Mouse (Mus musculus): ENCODE data around the gene Casz1. TPM values are rescaled to one million over a fixed set of nuclear protein-coding genes. Genes with fewer than 3 reads are reported as not detected.

The Casz1 gene
- polyA plus RNA-seq, 1 experiment from 2014 or later, result 3.6 TPM

GRCm38 (mm10) chr4:148818161-148818560 lies 13.9 kb downstream of the Casz1 start:
- H3K9ac ChIP-seq (ENCODE audit: low read length), result no peak overlapping the region
- peaks cover 5% of the 10 kb centered on the region; the same call in 1 of the 2 replicates for H3K27me3 ChIP-seq (ENCODE audit: control insufficient read depth, insufficient read depth, low read length)
- H3K9me3 ChIP-seq (ENCODE audit: control insufficient read depth, low read length), result no peaks in the 10 kb centered on the region; the same call in 1 of the 2 replicates
- 96% methylated on average over 12 of the region's 12 CpGs for WGBS
- DNase-seq (ENCODE audit: low spot score) (no peak), ATAC-seq (replicated peaks; ENCODE audit: low FRiP score) (no peak)
- no peak overlapping the region for H3K4me2 ChIP-seq (ENCODE audit: low read depth, low read length, severe bottlenecking)
- H3K4me1 ChIP-seq (replicated peaks; ENCODE audit: control insufficient read depth, insufficient read depth, low read length), result peaks cover 10% of the 10 kb centered on the region; the same call in 1 of the 2 replicates
- H3K36me3 ChIP-seq (ENCODE audit: control insufficient read depth, insufficient read depth, low read length), result no peaks in the 10 kb centered on the region
- H3K27ac ChIP-seq (ENCODE audit: low read depth, low read length), result no peak overlapping the region
- no peak overlapping the region for H3K4me3 ChIP-seq (ENCODE audit: low read depth, low read length)

DNA sequence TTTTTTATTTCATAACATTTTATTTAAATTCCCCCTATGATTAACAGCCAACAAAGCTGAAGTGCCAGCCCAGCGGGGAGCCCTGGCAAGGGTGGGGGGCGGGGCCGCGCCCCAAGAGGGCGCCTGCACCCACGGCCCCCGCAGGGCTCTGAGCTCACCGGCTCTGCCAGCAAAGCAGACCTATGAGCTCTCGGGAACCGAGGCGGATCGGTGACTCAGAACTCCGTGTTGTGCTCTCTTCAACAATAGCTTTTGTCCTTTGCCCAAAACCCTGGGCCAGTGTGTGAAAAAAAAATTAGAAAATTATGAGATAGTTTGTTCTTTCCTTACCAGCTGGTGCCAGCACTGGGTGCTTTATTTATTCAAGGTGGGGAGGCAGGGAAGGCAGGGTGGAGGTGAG lies 15.9 kb downstream of the Casz1 start:
- Histone ChIP-seq H3K9ac (ENCODE audit: low read length) (no peak overlapping the region), H3K27ac (ENCODE audit: low read depth, low read length) (no peak overlapping the region), H3K27me3 (ENCODE audit: control insufficient read depth, insufficient read depth, low read length) (no peaks in the 10 kb centered on the region; the same call in 1 of the 2 replicates), H3K4me2 (ENCODE audit: low read depth, low read length, severe bottlenecking) (no peak overlapping the region), H3K4me3 (ENCODE audit: low read depth, low read length) (no peak overlapping the region), H3K36me3 (ENCODE audit: control insufficient read depth, insufficient read depth, low read length) (no peaks in the 10 kb centered on the region), H3K4me1 (replicated peaks; ENCODE audit: control insufficient read depth, insufficient read depth, low read length) (peaks cover 10% of the 10 kb centered on the region; the same call in 1 of the 2 replicates), H3K9me3 (ENCODE audit: control insufficient read depth, low read length) (no peaks in the 10 kb centered on the region; the same call in 1 of the 2 replicates)
- DNase-seq (ENCODE audit: low spot score) (no peak), ATAC-seq (replicated peaks; ENCODE audit: low FRiP score) (no peak)
- WGBS, result 51% methylated on average over 13 of the region's 13 CpGs

DNA sequence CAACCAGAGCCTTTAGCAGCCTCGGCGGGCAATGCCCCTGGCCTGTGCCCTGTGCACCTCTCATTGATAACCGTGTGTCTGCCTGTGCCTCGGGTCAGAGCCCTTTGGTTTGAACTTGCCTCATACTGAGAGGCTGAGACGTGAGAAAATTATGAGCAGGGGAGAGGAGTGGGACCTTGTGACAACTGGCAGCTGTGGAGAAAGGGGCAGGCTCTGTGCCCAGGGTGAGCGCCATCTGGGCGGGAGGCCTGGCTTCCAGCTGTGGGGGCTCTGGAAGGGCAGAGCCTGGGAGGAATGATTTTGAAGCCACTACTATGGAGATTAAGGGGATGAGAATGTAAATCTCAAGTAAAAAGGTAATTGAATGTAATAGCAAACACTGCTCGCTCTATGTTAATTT lies 19.1 kb downstream of the Casz1 start:
- no peak overlapping the region for H3K4me3 ChIP-seq (ENCODE audit: low read depth, low read length)
- H3K36me3 ChIP-seq (ENCODE audit: control insufficient read depth, insufficient read depth, low read length), result no peaks in the 10 kb centered on the region
- WGBS, result 81% methylated on average over 8 of the region's 8 CpGs
- H3K27ac ChIP-seq (ENCODE audit: low read depth, low read length), result no peak overlapping the region
- no peak overlapping the region for H3K4me2 ChIP-seq (ENCODE audit: low read depth, low read length, severe bottlenecking)
- DNase-seq (ENCODE audit: low spot score) (no peak), ATAC-seq (replicated peaks; ENCODE audit: low FRiP score) (no peak)
- H3K4me1 ChIP-seq (replicated peaks; ENCODE audit: control insufficient read depth, insufficient read depth, low read length), result no peaks in the 10 kb centered on the region; the same call in 1 of the 2 replicates
- no peak overlapping the region for H3K9ac ChIP-seq (ENCODE audit: low read length)
- no peaks in the 10 kb centered on the region; the same call in 1 of the 2 replicates for H3K9me3 ChIP-seq (ENCODE audit: control insufficient read depth, low read length)
- H3K27me3 ChIP-seq (ENCODE audit: control insufficient read depth, insufficient read depth, low read length), result peaks cover 2% of the 10 kb centered on the region; the same call in 1 of the 2 replicates

DNA sequence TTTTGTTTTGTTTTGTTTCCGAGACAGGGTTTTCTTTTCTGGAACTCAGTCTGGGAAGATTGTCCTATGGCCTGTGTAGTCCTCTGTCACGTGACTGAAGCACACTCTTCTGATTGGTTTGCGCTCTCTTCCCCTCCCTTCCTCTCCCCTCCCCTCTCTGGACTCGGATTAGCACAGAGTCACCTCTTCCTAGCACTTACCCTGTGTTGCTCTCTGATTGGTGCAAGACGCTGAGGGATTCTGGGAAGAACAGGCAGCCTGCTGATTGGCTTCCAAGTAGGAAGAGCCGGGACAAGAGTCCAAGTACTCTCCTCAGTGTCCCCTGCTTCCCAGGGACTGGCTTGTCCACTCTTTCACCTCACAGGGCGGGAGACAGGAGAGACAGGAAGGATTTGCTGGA lies 26.1 kb downstream of the Casz1 start:
- 59% methylated on average over 7 of the region's 7 CpGs for WGBS
- H3K36me3 ChIP-seq (ENCODE audit: control insufficient read depth, insufficient read depth, low read length), result no peaks in the 10 kb centered on the region
- no peak overlapping the region for H3K4me2 ChIP-seq (ENCODE audit: low read depth, low read length, severe bottlenecking)
- H3K27me3 ChIP-seq (ENCODE audit: control insufficient read depth, insufficient read depth, low read length), result peaks cover 2% of the 10 kb centered on the region; the same call in 1 of the 2 replicates
- H3K9me3 ChIP-seq (ENCODE audit: control insufficient read depth, low read length), result no peaks in the 10 kb centered on the region
- ATAC-seq (replicated peaks; ENCODE audit: low FRiP score) (peak; percentile 59), DNase-seq (ENCODE audit: low spot score) (no peak)
- H3K27ac ChIP-seq (ENCODE audit: low read depth, low read length), result no peak overlapping the region
- no peak overlapping the region for H3K4me3 ChIP-seq (ENCODE audit: low read depth, low read length)
- peaks cover 2% of the 10 kb centered on the region; the same call in 1 of the 2 replicates for H3K4me1 ChIP-seq (replicated peaks; ENCODE audit: control insufficient read depth, insufficient read depth, low read length)
- H3K9ac ChIP-seq (ENCODE audit: low read length), result no peak overlapping the region

GRCm38 (mm10) chr4:148833245-148833990 lies 29.2 kb downstream of the Casz1 start:
- Histone ChIP-seq H3K27me3 (ENCODE audit: control insufficient read depth, insufficient read depth, low read length) (peaks cover 2% of the 10 kb centered on the region; the same call in 1 of the 2 replicates), H3K36me3 (ENCODE audit: control insufficient read depth, insufficient read depth, low read length) (no peaks in the 10 kb centered on the region), H3K4me3 (ENCODE audit: low read depth, low read length) (no peak overlapping the region), H3K27ac (ENCODE audit: low read depth, low read length) (no peak overlapping the region), H3K9me3 (ENCODE audit: control insufficient read depth, low read length) (no peaks in the 10 kb centered on the region), H3K4me1 (replicated peaks; ENCODE audit: control insufficient read depth, insufficient read depth, low read length) (peaks cover 17% of the 10 kb centered on the region), H3K9ac (ENCODE audit: low read length) (no peak overlapping the region), H3K4me2 (ENCODE audit: low read depth, low read length, severe bottlenecking) (no peak overlapping the region)
- ATAC-seq (replicated peaks; ENCODE audit: low FRiP score), result no peak
- 86% methylated on average over 21 of the region's 21 CpGs for WGBS
- DNase-seq (ENCODE audit: low spot score), result no peak

- H3K27me3 ChIP-seq (ENCODE audit: control insufficient read depth, insufficient read depth, low read length), result peaks cover 2% of the 10 kb centered on the region; the same call in 1 of the 2 replicates
- no peak overlapping the region for H3K4me3 ChIP-seq (ENCODE audit: low read depth, low read length)
- peaks cover 17% of the 10 kb centered on the region for H3K4me1 ChIP-seq (replicated peaks; ENCODE audit: control insufficient read depth, insufficient read depth, low read length)
- H3K9me3 ChIP-seq (ENCODE audit: control insufficient read depth, low read length), result no peaks in the 10 kb centered on the region
- no peak overlapping the region for H3K27ac ChIP-seq (ENCODE audit: low read depth, low read length)
- H3K4me2 ChIP-seq (ENCODE audit: low read depth, low read length, severe bottlenecking), result no peak overlapping the region
- ATAC-seq (replicated peaks; ENCODE audit: low FRiP score) (no peak), DNase-seq (ENCODE audit: low spot score) (no peak)
- 0 out of 2 replicates have a peak overlapping the region, but pooled peaks have one; percentile 12 for H3K9ac ChIP-seq (ENCODE audit: low read length)
- H3K36me3 ChIP-seq (ENCODE audit: control insufficient read depth, insufficient read depth, low read length), result no peaks in the 10 kb centered on the region
- WGBS, result 28% methylated on average over 6 of the region's 6 CpGs
Measured at GRCm38 (mm10) chr4:148836391-148836790, 32.2 kb downstream of the Casz1 start.

DNA sequence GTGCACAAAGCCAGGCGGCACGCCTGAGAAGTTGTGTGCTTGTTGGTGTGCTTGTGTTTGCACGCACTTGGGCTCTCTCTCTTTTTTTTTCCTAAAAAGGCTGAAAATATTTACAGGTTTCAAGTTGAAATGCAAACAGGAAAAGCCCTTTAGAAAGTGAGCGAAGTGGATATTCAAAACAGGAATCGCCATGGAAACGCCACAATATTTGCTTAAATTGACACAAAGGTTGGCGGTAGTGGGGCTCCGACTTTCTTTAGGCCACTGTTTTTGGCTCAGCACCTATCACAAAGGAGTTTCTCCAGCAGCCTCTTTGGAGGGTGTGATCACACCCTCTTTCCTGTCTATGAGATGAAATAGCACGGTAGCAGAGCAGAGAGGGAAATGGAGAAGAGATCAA lies 32.8 kb downstream of the Casz1 start:
- ATAC-seq (replicated peaks; ENCODE audit: low FRiP score) (no peak), DNase-seq (ENCODE audit: low spot score) (no peak)
- Histone ChIP-seq H3K4me1 (replicated peaks; ENCODE audit: control insufficient read depth, insufficient read depth, low read length) (peaks cover 17% of the 10 kb centered on the region), H3K9me3 (ENCODE audit: control insufficient read depth, low read length) (no peaks in the 10 kb centered on the region), H3K27me3 (ENCODE audit: control insufficient read depth, insufficient read depth, low read length) (peaks cover 2% of the 10 kb centered on the region; the same call in 1 of the 2 replicates), H3K9ac (ENCODE audit: low read length) (peak overlapping the region; percentile 37; the same call in 1 of the 2 replicates), H3K36me3 (ENCODE audit: control insufficient read depth, insufficient read depth, low read length) (no peaks in the 10 kb centered on the region), H3K27ac (ENCODE audit: low read depth, low read length) (no peak overlapping the region), H3K4me3 (ENCODE audit: low read depth, low read length) (no peak overlapping the region), H3K4me2 (ENCODE audit: low read depth, low read length, severe bottlenecking) (no peak overlapping the region)
- WGBS, result 45% methylated on average over 9 of the region's 9 CpGs

- 82% methylated on average over 6 of the region's 6 CpGs for WGBS
- Histone ChIP-seq H3K4me1 (replicated peaks; ENCODE audit: control insufficient read depth, insufficient read depth, low read length) (peaks cover 17% of the 10 kb centered on the region), H3K4me3 (ENCODE audit: low read depth, low read length) (no peak overlapping the region), H3K9ac (ENCODE audit: low read length) (no peak overlapping the region; the same call in 1 of the 2 replicates), H3K27me3 (ENCODE audit: control insufficient read depth, insufficient read depth, low read length) (peaks cover 2% of the 10 kb centered on the region; the same call in 1 of the 2 replicates), H3K36me3 (ENCODE audit: control insufficient read depth, insufficient read depth, low read length) (no peaks in the 10 kb centered on the region), H3K4me2 (ENCODE audit: low read depth, low read length, severe bottlenecking) (no peak overlapping the region), H3K27ac (ENCODE audit: low read depth, low read length) (no peak overlapping the region), H3K9me3 (ENCODE audit: control insufficient read depth, low read length) (no peaks in the 10 kb centered on the region)
- DNase-seq (ENCODE audit: low spot score), result no peak
- ATAC-seq (replicated peaks; ENCODE audit: low FRiP score), result no peak
Measured at GRCm38 (mm10) chr4:148837644-148838043, 33.4 kb downstream of the Casz1 start.

Measured in forebrain, embryonic 11.5 days (tissue).